Mouse (Mus musculus) ES-E14 (cell line): Measurements from ENCODE around the gene Gm20390. TPM values are rescaled to one million over a fixed set of nuclear protein-coding genes. Genes with fewer than 3 reads are reported as not detected.

Experiments
- DNase-seq: peaks from one replicate; pipeline ENCODE4 v3.0.0-alpha.2; 2013; ENCODE audit warnings: low read depth, low spot score
- H3K27ac ChIP-seq: 2 replicates; pipeline ENCODE4 v1.5.1; 2012; ENCODE audit warnings: low read depth, mild to moderate bottlenecking, low read length, moderate library complexity, mixed read lengths; ENCODE audit not compliant: poor library complexity, insufficient read depth, severe bottlenecking
- H3K36me3 ChIP-seq: 2 replicates; pipeline ENCODE4 v1.6.1; 2012; ENCODE audit warnings: mild to moderate bottlenecking, low read length, moderate library complexity, mixed read lengths; ENCODE audit not compliant: control insufficient read depth, poor library complexity, insufficient read depth, severe bottlenecking
- H3K4me1 ChIP-seq, 2 experiments: fragments of 150-350 bp in 1 of 2; sonication (generic) in 1 of 2; 2 replicates each; pipeline ENCODE4 v1.6.1; 2012; ENCODE audit warnings: low read length in 2 of 2, mild to moderate bottlenecking in 1 of 2, mixed read lengths in 1 of 2; ENCODE audit not compliant: control insufficient read depth in 2 of 2, insufficient read depth in 2 of 2, poor library complexity in 1 of 2
- H3K4me3 ChIP-seq, 2 experiments: fragments of 150-350 bp in 1 of 2; sonication (generic) in 1 of 2; 2 replicates each; pipeline ENCODE4 v1.5.1; 2012; ENCODE audit warnings: low read length in 2 of 2, low read depth in 1 of 2, mild to moderate bottlenecking in 1 of 2, mixed read lengths in 1 of 2; ENCODE audit not compliant: insufficient read depth in 1 of 2, poor library complexity in 1 of 2, severe bottlenecking in 1 of 2
- H3K9ac ChIP-seq: 2 replicates; pipeline ENCODE4 v1.6.1; 2012; ENCODE audit warnings: low read depth, mild to moderate bottlenecking, low read length, mixed read lengths; ENCODE audit not compliant: poor library complexity, insufficient read depth, severe bottlenecking
- H3K9me3 ChIP-seq: fragments of 150-350 bp; sonication (generic); 2 replicates; pipeline ENCODE4 v1.6.1; 2012; ENCODE audit warnings: low read depth, mild to moderate bottlenecking, low read length; ENCODE audit not compliant: control insufficient read depth, insufficient read depth
- CHD2 ChIP-seq: IDR thresholded peaks from 2 replicates; pipeline ENCODE4 v1.6.1; 2014; ENCODE audit warnings: mild to moderate bottlenecking, low read depth, low read length, inconsistent platforms
- HCFC1 ChIP-seq: IDR thresholded peaks from 2 replicates; pipeline ENCODE4 v1.6.1; 2012; ENCODE audit warnings: low read length, inconsistent platforms, borderline replicate concordance; ENCODE audit not compliant: insufficient read depth
- MAFK ChIP-seq: IDR thresholded peaks from 2 replicates; pipeline ENCODE4 v1.6.1; 2014; ENCODE audit warnings: mild to moderate bottlenecking, low read depth, low read length, inconsistent platforms; ENCODE audit not compliant: insufficient read depth
- ZC3H11A ChIP-seq: IDR thresholded peaks from 2 replicates; pipeline ENCODE4 v1.6.1; 2012; ENCODE audit warnings: low read depth, mild to moderate bottlenecking, inconsistent platforms, low read length, borderline replicate concordance
- ZNF384 ChIP-seq: IDR thresholded peaks from 2 replicates; pipeline ENCODE4 v1.6.1; 2012; ENCODE audit warnings: low read depth, low read length, inconsistent platforms
- in situ Hi-C, 2 experiments: fragments of 600-800 bp; cut with MboI; formaldehyde crosslinking; loops; one replicate each; pipeline ENCODE4 v1.15.1; 2025; ENCODE audit warnings: low sequenced_read_pairs in 2 of 2, inconsistent platforms in 1 of 2; ENCODE audit not compliant: unreplicated experiment in 2 of 2
- total RNA-seq: library from RNA; depleted of rRNA; stranded (reverse); fragments of 300-350 nt; gene quantifications from 2 replicates; pipeline ENCODE4 v1.2.3, GENCODE M21; 2012

The Gm20390 gene
- total RNA-seq, 1 experiment = 419 TPM

DNA sequence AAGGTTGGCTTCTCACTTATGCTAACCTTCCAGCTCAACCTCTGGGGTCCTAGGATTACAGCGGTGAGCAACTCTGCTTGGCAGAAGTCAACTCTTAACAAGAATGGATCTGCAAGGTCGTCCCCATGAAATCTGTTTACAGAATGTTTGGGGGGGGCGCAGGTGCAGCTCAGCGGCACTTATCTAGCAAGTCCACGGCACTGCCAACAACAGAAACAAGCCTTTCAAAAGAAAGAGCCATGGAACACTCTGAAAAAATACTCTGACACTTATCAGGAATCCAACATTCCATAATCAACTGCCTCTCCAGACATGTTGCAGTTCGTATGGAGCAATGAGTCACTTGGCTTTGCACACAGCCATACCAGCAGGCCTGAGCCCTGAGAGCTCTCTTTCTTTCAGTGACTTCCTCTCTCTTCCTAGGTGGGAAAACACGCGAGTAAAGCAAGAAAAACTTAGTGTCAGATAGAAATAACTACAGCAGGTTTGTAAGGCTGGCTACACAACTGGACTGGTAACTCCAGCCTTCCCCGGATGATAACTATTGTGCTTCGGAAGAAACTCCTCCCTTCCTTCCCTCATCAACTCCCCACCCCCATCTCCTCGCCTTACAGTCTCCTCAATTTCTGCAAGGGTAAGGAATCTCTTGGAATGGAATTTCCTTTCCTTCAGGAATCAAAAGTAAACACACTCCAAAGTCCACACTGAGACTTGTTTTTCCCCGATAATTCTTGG lies 20.4 kb upstream of the Gm20390 start:
- TF ChIP-seq ZNF384 (no peak), MAFK (no peak), CHD2 (no peak), ZC3H11A (no peak), HCFC1 (no peak)
- Histone ChIP-seq H3K27ac (no peak overlapping the region), H3K9me3 (peaks cover 10% of the 10 kb centered on the region; the same call in 1 of the 2 replicates), H3K4me1 (no peaks in the 10 kb centered on the region), H3K36me3 (no peaks in the 10 kb centered on the region), H3K9ac (no peak overlapping the region), H3K4me3 (no peak overlapping the region)
- in situ Hi-C loops = no loop called here
- no peak for DNase-seq

- Histone ChIP-seq H3K36me3 (no peaks in the 10 kb centered on the region), H3K9me3 (peaks cover 10% of the 10 kb centered on the region; the same call in 1 of the 2 replicates), H3K27ac (no peak overlapping the region), H3K4me3 (no peak overlapping the region), H3K4me1 (no peaks in the 10 kb centered on the region), H3K9ac (no peak overlapping the region)
- in situ Hi-C loops = no loop called here
- DNase-seq = no peak
- TF ChIP-seq HCFC1 (no peak), MAFK (no peak), ZNF384 (no peak), ZC3H11A (no peak), CHD2 (no peak)
These were observed 19.7 kb upstream of the Gm20390 start for GRCm38 (mm10) chr11:93987625-93988327.

- TF ChIP-seq ZNF384 (no peak), CHD2 (no peak), MAFK (no peak), HCFC1 (no peak), ZC3H11A (no peak)
- no peak overlapping the region for H3K27ac ChIP-seq
- no peaks in the 10 kb centered on the region for H3K4me1 ChIP-seq
- H3K9ac ChIP-seq = no peak overlapping the region
- H3K4me3 ChIP-seq = no peak overlapping the region
- DNase-seq = no peak
- in situ Hi-C loops = no loop called here
- no peaks in the 10 kb centered on the region for H3K36me3 ChIP-seq
- peaks cover 10% of the 10 kb centered on the region; the same call in 1 of the 2 replicates for H3K9me3 ChIP-seq
These were observed 18.9 kb upstream of the Gm20390 start for GRCm38 (mm10) chr11:93987026-93987425.

GRCm38 (mm10) chr11:93986298-93986697 lies 18.2 kb upstream of the Gm20390 start:
- Histone ChIP-seq H3K9ac (no peak overlapping the region), H3K4me3 (no peak overlapping the region), H3K27ac (no peak overlapping the region), H3K4me1 (no peaks in the 10 kb centered on the region), H3K36me3 (no peaks in the 10 kb centered on the region), H3K9me3 (peaks cover 10% of the 10 kb centered on the region; the same call in 1 of the 2 replicates)
- no peak for TF ChIP-seq CHD2
- TF ChIP-seq ZNF384 = no peak
- no peak for TF ChIP-seq ZC3H11A
- no peak for TF ChIP-seq HCFC1
- TF ChIP-seq MAFK = no peak
- in situ Hi-C loops = no loop called here
- no peak for DNase-seq
